Mouse (Mus musculus) ES-E14 (cell line): ENCODE data around the gene Prkch. TPM values are rescaled to one million over a fixed set of nuclear protein-coding genes. Genes with fewer than 3 reads are reported as not detected.

Source experiments
- DNase-seq: peaks from one replicate; pipeline ENCODE4 v3.0.0-alpha.2; 2013; ENCODE audit warnings: low read depth, low spot score
- H3K27ac ChIP-seq: 2 replicates; pipeline ENCODE4 v1.5.1; 2012; ENCODE audit warnings: low read depth, mild to moderate bottlenecking, low read length, moderate library complexity, mixed read lengths; ENCODE audit not compliant: poor library complexity, insufficient read depth, severe bottlenecking
- H3K36me3 ChIP-seq: 2 replicates; pipeline ENCODE4 v1.6.1; 2012; ENCODE audit warnings: mild to moderate bottlenecking, low read length, moderate library complexity, mixed read lengths; ENCODE audit not compliant: control insufficient read depth, poor library complexity, insufficient read depth, severe bottlenecking
- H3K4me1 ChIP-seq, 2 experiments: fragments of 150-350 bp in 1 of 2; sonication (generic) in 1 of 2; 2 replicates each; pipeline ENCODE4 v1.6.1; 2012; ENCODE audit warnings: low read length in 2 of 2, mild to moderate bottlenecking in 1 of 2, mixed read lengths in 1 of 2; ENCODE audit not compliant: control insufficient read depth in 2 of 2, insufficient read depth in 2 of 2, poor library complexity in 1 of 2
- H3K4me3 ChIP-seq, 2 experiments: fragments of 150-350 bp in 1 of 2; sonication (generic) in 1 of 2; 2 replicates each; pipeline ENCODE4 v1.5.1; 2012; ENCODE audit warnings: low read length in 2 of 2, low read depth in 1 of 2, mild to moderate bottlenecking in 1 of 2, mixed read lengths in 1 of 2; ENCODE audit not compliant: insufficient read depth in 1 of 2, poor library complexity in 1 of 2, severe bottlenecking in 1 of 2
- H3K9ac ChIP-seq: 2 replicates; pipeline ENCODE4 v1.6.1; 2012; ENCODE audit warnings: low read depth, mild to moderate bottlenecking, low read length, mixed read lengths; ENCODE audit not compliant: poor library complexity, insufficient read depth, severe bottlenecking
- H3K9me3 ChIP-seq: fragments of 150-350 bp; sonication (generic); 2 replicates; pipeline ENCODE4 v1.6.1; 2012; ENCODE audit warnings: low read depth, mild to moderate bottlenecking, low read length; ENCODE audit not compliant: control insufficient read depth, insufficient read depth
- CHD2 ChIP-seq: IDR thresholded peaks from 2 replicates; pipeline ENCODE4 v1.6.1; 2014; ENCODE audit warnings: mild to moderate bottlenecking, low read depth, low read length, inconsistent platforms
- HCFC1 ChIP-seq: IDR thresholded peaks from 2 replicates; pipeline ENCODE4 v1.6.1; 2012; ENCODE audit warnings: low read length, inconsistent platforms, borderline replicate concordance; ENCODE audit not compliant: insufficient read depth
- MAFK ChIP-seq: IDR thresholded peaks from 2 replicates; pipeline ENCODE4 v1.6.1; 2014; ENCODE audit warnings: mild to moderate bottlenecking, low read depth, low read length, inconsistent platforms; ENCODE audit not compliant: insufficient read depth
- ZC3H11A ChIP-seq: IDR thresholded peaks from 2 replicates; pipeline ENCODE4 v1.6.1; 2012; ENCODE audit warnings: low read depth, mild to moderate bottlenecking, inconsistent platforms, low read length, borderline replicate concordance
- ZNF384 ChIP-seq: IDR thresholded peaks from 2 replicates; pipeline ENCODE4 v1.6.1; 2012; ENCODE audit warnings: low read depth, low read length, inconsistent platforms
- in situ Hi-C, 2 experiments: fragments of 600-800 bp; cut with MboI; formaldehyde crosslinking; loops; one replicate each; pipeline ENCODE4 v1.15.1; 2025; ENCODE audit warnings: low sequenced_read_pairs in 2 of 2, inconsistent platforms in 1 of 2; ENCODE audit not compliant: unreplicated experiment in 2 of 2
- total RNA-seq: library from RNA; depleted of rRNA; stranded (reverse); fragments of 300-350 nt; gene quantifications from 2 replicates; pipeline ENCODE4 v1.2.3, GENCODE M21; 2012

The Prkch gene
- total RNA-seq, 1 experiment: 2.8 TPM

GRCm38 (mm10) chr12:73814897-73815296 lies 230.3 kb downstream of the Prkch start:
- H3K4me1 ChIP-seq: no peaks in the 10 kb centered on the region
- no peaks in the 10 kb centered on the region for H3K36me3 ChIP-seq
- no peak overlapping the region for H3K9ac ChIP-seq
- no peak overlapping the region for H3K4me3 ChIP-seq
- DNase-seq: no peak
- no peaks in the 10 kb centered on the region for H3K9me3 ChIP-seq
- no peak for TF ChIP-seq ZNF384
- no peak for TF ChIP-seq CHD2
- no peak for TF ChIP-seq MAFK
- no peak for TF ChIP-seq HCFC1
- TF ChIP-seq ZC3H11A: no peak
- in situ Hi-C loops: no loop called here
- H3K27ac ChIP-seq: no peak overlapping the region

- no peak for DNase-seq
- Histone ChIP-seq H3K4me3 (no peak overlapping the region), H3K4me1 (no peaks in the 10 kb centered on the region), H3K27ac (no peak overlapping the region), H3K9me3 (no peaks in the 10 kb centered on the region), H3K9ac (no peak overlapping the region), H3K36me3 (no peaks in the 10 kb centered on the region)
- in situ Hi-C loops: no loop called here
- TF ChIP-seq ZC3H11A: no peak
- TF ChIP-seq MAFK: no peak
- TF ChIP-seq CHD2: no peak
- TF ChIP-seq HCFC1: no peak
- TF ChIP-seq ZNF384: no peak
Measured at GRCm38 (mm10) chr12:73815463-73815862, 230.9 kb downstream of the Prkch start.

- DNase-seq: no peak
- no peaks in the 10 kb centered on the region for H3K4me1 ChIP-seq
- no peaks in the 10 kb centered on the region for H3K36me3 ChIP-seq
- no peak overlapping the region for H3K4me3 ChIP-seq
- H3K27ac ChIP-seq: no peak overlapping the region
- TF ChIP-seq CHD2 (no peak), MAFK (no peak), ZNF384 (no peak)
- in situ Hi-C loops: no loop called here
- no peak overlapping the region for H3K9ac ChIP-seq
- no peaks in the 10 kb centered on the region for H3K9me3 ChIP-seq
Measured at GRCm38 (mm10) chr12:73815892-73816291, 231.3 kb downstream of the Prkch start.

GRCm38 (mm10) chr12:73816866-73817265 lies 232.3 kb downstream of the Prkch start:
- no peaks in the 10 kb centered on the region for H3K9me3 ChIP-seq
- H3K27ac ChIP-seq: no peak overlapping the region
- no peak overlapping the region for H3K9ac ChIP-seq
- no peak for TF ChIP-seq MAFK
- in situ Hi-C loops: no loop called here
- no peak overlapping the region for H3K4me3 ChIP-seq
- no peaks in the 10 kb centered on the region for H3K36me3 ChIP-seq
- H3K4me1 ChIP-seq: no peaks in the 10 kb centered on the region
- DNase-seq: no peak

GRCm38 (mm10) chr12:73818801-73819200 lies 234.2 kb downstream of the Prkch start:
- no peaks in the 10 kb centered on the region for H3K4me1 ChIP-seq
- no peaks in the 10 kb centered on the region for H3K9me3 ChIP-seq
- H3K27ac ChIP-seq: no peak overlapping the region
- H3K36me3 ChIP-seq: no peaks in the 10 kb centered on the region
- DNase-seq: no peak
- TF ChIP-seq MAFK (no peak), CHD2 (no peak), ZC3H11A (no peak), HCFC1 (no peak), ZNF384 (no peak)
- H3K4me3 ChIP-seq: no peak overlapping the region
- H3K9ac ChIP-seq: no peak overlapping the region
- in situ Hi-C loops: no loop called here
